Mouse (Mus musculus) kidney, embryonic 14.5 days (tissue): ENCODE data around the gene Crp. TPM values are rescaled to one million over a fixed set of nuclear protein-coding genes. Genes with fewer than 3 reads are reported as not detected.

ENCODE experiments used
- polyA plus RNA-seq: library from polyadenylated mRNA; unstranded; fragments of >200 nt; fragmentation: Nextera tagmentation; extraction: Ambion mirVana; gene quantifications from 2 replicates; pipeline ENCODE4 v1.2.1, GENCODE M21; 2014

Crp gene
- polyA plus RNA-seq, 1 experiment from 2014 or later: 0.73 TPM

Other genes with a start within 250 kb of the Crp start
- gene Slamf9, start 222.7 kb upstream of the Crp start, polyA plus RNA-seq: 0.74 and 0.97 TPM in 2 replicates
- gene Igsf9, start 216.3 kb upstream of the Crp start, polyA plus RNA-seq: 37.8 and 41.8 TPM in 2 replicates
- 81.0 and 139 TPM in 2 replicates for gene Tagln2, start 198.0 kb upstream of the Crp start, polyA plus RNA-seq
- 1.0 and 1.2 TPM in 2 replicates for gene Cfap45, start 177.3 kb upstream of the Crp start, polyA plus RNA-seq
- gene Vsig8, start 142.1 kb upstream of the Crp start, polyA plus RNA-seq: 0.19 and 0.54 TPM in 2 replicates
- gene Slamf8, start 107.5 kb upstream of the Crp start, polyA plus RNA-seq: 0.12 TPM in 1 of 2 replicates, not detected in the other
- not detected in 2 replicates for gene Fcrl6, start 95.5 kb upstream of the Crp start, polyA plus RNA-seq
- 17.0 and 17.2 TPM in 2 replicates for gene Dusp23, start 65.1 kb upstream of the Crp start, polyA plus RNA-seq
- 0.41 and 0.83 TPM in 2 replicates for gene Apcs, start 197.0 kb downstream of the Crp start, polyA plus RNA-seq